Mouse (Mus musculus): ENCODE results near the gene Bmp5.

The Bmp5 gene

GRCm38 (mm10) chr9:75846010-75846409 is 70.8 kb downstream of the Bmp5 start:
- DNase-seq, result no peak

GRCm38 (mm10) chr9:75850670-75851228 is 75.6 kb downstream of the Bmp5 start:
- no peak for DNase-seq

DNA sequence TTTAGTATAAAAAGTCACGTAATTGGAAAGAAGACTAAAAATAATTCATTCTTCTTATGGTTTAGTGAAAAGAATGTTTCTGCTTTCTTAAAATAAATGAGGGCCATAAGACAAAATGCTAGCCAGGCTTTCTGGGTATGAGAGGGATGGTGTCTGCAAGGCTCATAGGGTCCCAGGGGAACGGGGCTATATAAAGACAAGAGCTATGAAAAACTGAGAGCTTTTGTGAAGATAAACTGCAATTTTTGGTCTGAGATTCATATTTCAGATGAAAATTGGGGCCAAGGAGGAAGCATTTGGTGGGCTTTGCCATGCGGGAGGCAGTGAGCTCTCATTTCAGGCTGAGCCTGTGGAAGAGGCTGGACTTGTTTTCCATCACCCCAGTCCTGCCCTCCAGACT is 83.0 kb downstream of the Bmp5 start:
- no peak for DNase-seq

- DNase-seq, result no peak
These were observed 83.8 kb downstream of the Bmp5 start for GRCm38 (mm10) chr9:75858939-75859338.

DNA sequence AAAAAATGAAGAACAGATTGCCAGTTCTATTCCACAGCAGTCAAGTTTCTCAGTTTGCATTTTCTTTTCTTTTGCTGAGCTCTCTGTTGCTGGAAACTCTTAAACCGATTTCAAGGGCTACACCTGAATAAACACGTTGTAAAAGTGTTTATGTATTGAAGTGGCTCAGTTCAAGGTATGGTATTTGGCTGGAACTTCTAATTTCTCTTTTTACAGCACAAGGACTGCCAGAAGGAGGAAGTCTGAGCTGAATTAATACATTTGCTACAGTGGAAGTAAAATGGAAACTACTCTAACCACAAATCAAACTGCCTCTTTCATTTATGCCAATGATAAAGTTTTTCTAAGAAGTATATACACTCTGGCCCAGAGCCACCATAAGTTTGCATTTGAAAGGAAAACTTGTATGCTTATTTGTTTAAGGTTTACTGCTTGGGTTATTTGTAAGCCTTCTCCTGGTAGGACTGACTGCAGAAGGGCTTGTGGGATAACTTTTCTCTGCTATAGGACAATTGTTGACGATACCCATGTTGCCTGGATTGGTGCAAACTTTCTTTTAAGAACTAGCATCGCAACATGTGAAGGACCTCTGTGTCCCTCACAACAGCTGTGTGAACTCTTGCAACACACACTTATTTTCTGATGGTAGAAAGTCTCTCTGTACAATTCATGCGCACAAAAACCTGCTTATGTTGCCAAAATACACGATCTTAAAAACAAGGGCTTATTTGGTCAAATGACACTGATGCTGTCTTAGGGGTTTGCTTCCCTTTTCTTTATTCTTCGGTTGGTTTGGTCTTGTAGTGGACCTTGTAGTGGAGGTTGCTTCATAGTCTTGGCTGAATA is 95.4 kb downstream of the Bmp5 start:
- DNase-seq, result no peak

DNA sequence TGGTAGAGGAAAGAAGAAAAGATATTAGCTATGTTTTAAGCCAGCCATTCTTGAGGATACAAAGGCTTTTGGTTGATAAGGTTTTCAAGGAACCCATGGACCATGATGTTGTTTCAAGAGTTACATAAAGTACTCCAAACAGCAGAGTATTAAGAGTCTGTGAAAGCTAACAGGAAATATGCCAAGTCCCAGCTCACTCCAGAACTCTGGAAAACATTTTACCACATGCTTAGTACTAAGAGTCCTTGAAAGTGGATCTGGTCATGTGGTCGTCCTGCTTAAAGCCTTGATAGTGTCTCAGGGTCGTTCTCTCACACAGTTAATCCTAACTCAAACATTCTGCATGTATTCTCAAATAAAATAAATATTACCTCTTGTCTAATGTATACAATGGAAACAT is 101.2 kb downstream of the Bmp5 start:
- no peak for DNase-seq

DNA sequence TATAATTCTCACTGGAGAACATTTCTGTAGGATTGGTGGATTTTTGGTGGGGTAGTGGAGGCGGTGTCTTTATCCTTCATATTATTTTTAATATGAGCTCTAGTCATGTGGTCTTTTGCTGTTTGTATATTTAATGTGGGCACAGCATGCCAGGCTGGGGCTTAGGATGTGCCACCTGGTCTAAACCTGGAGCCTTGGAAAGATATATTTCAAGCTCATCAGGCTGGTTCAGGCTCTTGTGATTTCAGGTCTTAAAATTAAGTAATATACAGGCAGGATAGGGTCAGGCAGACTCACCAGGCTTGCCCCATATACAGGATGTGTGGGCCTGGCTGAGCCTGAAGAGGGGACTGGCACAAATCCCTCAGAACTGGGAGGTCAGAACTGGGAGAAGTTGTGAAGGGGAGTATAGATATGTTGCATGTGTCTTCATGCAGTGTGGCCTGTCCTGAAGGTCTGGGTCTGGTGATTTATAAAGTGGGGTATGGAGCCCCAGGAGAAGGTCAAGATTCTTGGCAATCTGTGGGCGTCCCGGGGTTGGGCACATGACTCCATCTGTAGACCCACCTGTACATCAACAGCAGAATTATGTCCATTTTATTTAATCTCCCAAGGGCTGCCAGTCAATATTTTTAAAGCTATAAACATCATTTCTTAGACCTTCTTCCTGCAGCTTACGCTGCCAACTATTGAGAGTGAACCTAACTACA is 108.5 kb downstream of the Bmp5 start:
- peak; percentile 57 to 75 for DNase-seq

DNA sequence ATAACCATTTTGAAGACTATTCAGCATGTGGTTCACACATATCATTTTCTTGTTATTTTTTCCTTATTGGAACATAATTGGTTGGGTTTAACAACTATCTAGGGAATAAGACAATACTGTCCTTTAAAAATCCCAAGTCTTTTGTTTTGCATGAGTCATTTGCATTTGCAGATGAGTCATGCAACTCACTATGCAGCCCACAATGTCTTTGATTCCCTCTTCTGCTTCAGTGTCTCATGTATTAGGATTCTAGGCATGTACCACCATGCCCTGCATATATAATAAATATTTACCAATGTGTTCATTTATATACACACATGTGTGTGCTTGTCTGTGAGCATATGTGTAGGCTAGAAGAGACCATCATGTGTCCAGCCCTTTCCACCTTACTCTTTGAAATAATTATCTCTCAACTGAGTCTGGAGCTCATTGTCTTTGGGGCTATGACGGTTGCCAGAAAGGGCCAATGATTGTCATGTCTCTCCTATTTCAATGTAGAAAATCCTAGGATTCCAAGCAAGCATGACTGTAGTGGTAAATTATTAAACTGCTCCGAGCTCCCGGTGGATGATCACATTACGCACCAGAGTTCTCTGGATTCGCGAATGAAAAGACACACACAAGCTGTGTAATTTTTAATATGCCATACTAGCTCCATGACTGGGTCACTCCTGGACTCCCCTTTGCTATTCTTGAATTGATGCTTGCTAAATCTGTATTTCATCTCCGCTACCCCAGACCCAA is 111.8 kb downstream of the Bmp5 start:
- DNase-seq, result no peak

- DNase-seq, result no peak
These were observed 121.8 kb downstream of the Bmp5 start for GRCm38 (mm10) chr9:75896918-75897317.

GRCm38 (mm10) chr9:75898022-75898421 is 122.9 kb downstream of the Bmp5 start:
- DNase-seq, result no peak

GRCm38 (mm10) chr9:75901219-75901618 is 126.1 kb downstream of the Bmp5 start:
- DNase-seq, result peak in 1 of 2 experiments; percentile 34

DNA sequence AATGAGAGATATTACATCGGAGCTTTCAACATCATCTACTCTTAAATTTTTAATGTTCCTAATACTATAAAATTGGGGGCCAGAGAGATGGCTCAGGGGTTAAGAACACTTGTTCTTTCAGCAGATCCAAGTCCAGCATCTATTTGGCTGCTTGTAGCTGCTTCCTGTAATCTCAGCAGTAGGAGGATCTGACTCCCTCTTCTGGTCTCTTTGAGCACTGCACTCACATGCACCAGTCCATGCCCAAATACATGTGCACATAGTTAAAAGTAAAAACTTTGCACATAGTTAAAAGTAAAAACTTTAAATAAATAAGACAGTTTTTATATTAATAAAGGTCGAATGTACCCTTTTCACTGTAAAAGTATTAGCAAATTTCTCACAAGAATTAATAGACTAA is 130.3 kb downstream of the Bmp5 start:
- DNase-seq, result peak in 1 of 2 experiments; percentile 31

DNA sequence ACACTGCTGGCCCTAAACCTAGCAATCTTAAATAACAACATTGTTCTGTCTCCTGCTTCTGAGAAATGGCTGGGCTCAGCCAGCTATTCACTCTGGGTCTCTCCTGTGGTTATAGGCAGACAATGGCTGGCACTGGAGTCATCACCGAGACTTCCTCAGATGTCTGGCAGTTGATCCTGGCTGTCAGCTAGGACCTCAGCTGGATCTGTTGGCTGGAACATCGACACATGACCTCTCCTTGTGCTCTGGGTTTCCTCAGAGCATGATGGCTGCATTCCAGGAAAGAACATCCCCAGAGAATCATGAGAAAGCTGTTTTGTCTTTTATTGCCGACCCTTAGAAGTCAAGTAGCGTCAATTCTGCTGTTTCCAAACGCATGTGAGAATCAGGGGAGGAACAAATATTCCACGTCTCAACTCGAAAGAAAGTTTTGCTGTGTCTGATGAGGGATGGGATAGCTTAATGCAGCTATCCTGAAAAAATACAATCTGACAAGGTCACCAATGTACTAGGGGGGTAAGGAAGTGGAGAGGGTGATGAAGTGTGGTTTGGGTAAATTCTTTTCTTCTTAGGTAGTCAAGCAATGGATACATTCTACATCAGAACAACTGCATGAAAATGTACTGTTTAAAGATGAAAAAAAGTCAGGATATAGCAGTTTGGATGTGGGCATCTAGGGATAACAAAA is 135.1 kb downstream of the Bmp5 start:
- DNase-seq, result no peak

- no peak for DNase-seq
These were observed 136.4 kb downstream of the Bmp5 start for GRCm38 (mm10) chr9:75911542-75911941.

DNA sequence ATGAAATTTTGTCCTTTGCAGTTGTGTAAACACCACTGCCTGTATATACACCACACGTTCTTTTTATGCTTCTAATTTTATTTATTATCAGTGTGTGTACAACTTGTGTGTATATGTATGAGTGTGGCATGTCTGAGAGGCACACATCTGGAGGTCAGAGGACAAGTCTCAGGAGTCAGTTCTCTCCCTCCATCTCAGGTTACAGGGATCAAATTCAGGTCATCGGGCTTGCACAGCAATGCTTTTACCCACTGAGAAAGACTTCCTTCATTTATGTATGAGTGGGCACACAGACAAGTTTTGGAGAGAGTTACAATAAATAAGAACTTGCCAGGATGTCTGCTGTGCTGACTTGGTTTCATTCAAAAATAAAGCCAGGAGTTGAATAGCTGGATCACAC is 140.9 kb downstream of the Bmp5 start:
- DNase-seq, result no peak

DNA sequence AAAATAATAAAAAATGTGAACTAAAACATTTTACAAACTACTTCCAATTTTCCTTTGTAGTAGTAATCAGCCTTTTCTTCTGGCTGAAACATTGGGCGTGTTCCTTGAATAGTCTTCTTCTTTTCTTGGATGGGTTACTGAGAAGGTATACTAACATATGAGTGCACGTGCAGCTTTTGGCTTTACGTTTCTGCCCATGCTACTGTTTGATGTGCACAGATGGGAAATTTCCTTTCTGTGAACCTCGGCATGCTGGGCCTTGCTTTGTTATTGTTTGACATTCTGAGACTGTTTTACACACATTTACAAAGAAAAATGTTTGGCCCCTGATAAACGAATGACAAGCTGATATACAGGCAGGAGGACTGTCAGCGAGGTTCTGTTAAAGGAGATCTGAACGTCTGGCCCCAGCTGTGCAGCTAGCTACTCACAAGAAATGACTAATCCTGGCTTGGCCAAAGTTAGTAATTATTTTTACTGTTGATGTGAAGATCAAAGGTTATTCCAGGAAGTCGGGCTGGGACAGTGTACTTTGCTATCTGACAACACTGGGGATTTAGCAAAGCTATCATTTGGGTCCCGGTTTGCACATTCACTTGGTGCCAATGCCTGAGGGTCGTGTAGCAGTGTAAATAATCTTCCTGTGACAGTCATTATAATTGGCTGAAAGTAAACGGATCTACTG is 152.2 kb downstream of the Bmp5 start:
- no peak for DNase-seq

- no peak for DNase-seq
These were observed 152.9 kb downstream of the Bmp5 start for GRCm38 (mm10) chr9:75928068-75928467.

DNA sequence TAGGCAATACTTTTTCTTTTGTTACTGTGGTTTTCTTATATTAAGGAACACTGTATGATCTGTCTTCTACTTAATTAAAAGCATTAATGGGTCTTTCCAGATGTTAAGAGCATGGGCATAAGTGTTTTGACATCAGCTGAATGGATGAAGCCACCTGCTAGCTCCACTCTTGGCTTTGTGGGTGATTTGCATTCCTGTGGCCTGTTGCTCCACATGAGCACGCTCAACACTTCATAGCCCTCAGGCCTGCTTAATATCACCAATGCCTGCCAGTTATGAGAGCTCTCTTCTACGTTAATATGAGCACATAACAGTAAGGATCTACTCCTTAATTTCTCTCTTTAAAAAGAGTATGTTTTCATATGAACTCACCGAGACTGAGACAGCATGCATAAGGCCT is 169.5 kb downstream of the Bmp5 start:
- DNase-seq, result no peak
